Mouse (Mus musculus) intestine, embryonic 15.5 days (tissue): ENCODE results near the gene Mia. TPM values are rescaled to one million over a fixed set of nuclear protein-coding genes. Genes with fewer than 3 reads are reported as not detected.

Experiments used
- ATAC-seq: fragments of 200-750 bp; cut with Nextera tagmentation; 2 replicates; pipeline ENCODE4 v1.8.0; 2017; ENCODE audit warnings: moderate TSS enrichment, moderate library complexity
- H3K27ac ChIP-seq: fragments of 300-500 bp; sonication (generic); 2 replicates; pipeline ENCODE4 v1.5.1; 2015; ENCODE audit warnings: mild to moderate bottlenecking, inconsistent platforms
- H3K27me3 ChIP-seq: fragments of 300-500 bp; sonication (generic); replicated peaks from 2 replicates; pipeline ENCODE4 v1.6.1; 2015; ENCODE audit warnings: inconsistent platforms
- H3K36me3 ChIP-seq: fragments of 300-500 bp; sonication (generic); 2 replicates; pipeline ENCODE4 v1.6.1; 2015; ENCODE audit warnings: inconsistent platforms
- H3K4me1 ChIP-seq: fragments of 300-500 bp; sonication (generic); replicated peaks from 2 replicates; pipeline ENCODE4 v1.6.1; 2015; ENCODE audit warnings: inconsistent platforms
- H3K4me2 ChIP-seq: fragments of 300-500 bp; sonication (generic); replicated peaks from 2 replicates; pipeline ENCODE4 v1.6.1; 2015; ENCODE audit warnings: mild to moderate bottlenecking, inconsistent platforms
- H3K4me3 ChIP-seq: fragments of 300-500 bp; sonication (generic); replicated peaks from 2 replicates; pipeline ENCODE4 v1.5.1; 2015; ENCODE audit warnings: inconsistent platforms
- H3K9ac ChIP-seq: fragments of 300-500 bp; sonication (generic); 2 replicates; pipeline ENCODE4 v1.6.1; 2015; ENCODE audit warnings: inconsistent platforms
- H3K9me3 ChIP-seq: fragments of 300-500 bp; sonication (generic); 2 replicates; pipeline ENCODE4 v1.6.1; 2016; ENCODE audit warnings: inconsistent platforms
- WGBS: fragments of 180-500 bp; shearing (Covaris S2); methylation state at CpG from one replicate; pipeline ENCODE4 v1.1.7; 2015; 5-methylcytosine and 5-hydroxymethylcytosine counted together
- polyA plus RNA-seq: library from polyadenylated mRNA; unstranded; fragments of >200 nt; fragmentation: Nextera tagmentation; extraction: Ambion mirVana; gene quantifications from 2 replicates; pipeline ENCODE4 v1.2.1, GENCODE M21; 2015

The Mia gene
- 6.4 and 9.4 TPM in 2 replicates for polyA plus RNA-seq

GRCm38 (mm10) chr7:27180837-27181695, at the start of gene Mia, which contains the start of gene Gm21983:
Gene Mia, minus strand, starts transcription at chr7:27181157.
Gene Gm21983, minus strand, starts transcription at chr7:27181086.
- peak within 1 kb of the TSS; percentile 26 for H3K9ac ChIP-seq
- no peak for ATAC-seq
- no peaks in the 10 kb centered on the region for H3K9me3 ChIP-seq
- WGBS: 68% methylated on average over 14 of the region's 14 CpGs
- H3K4me1 ChIP-seq: peaks cover 13% of the 10 kb centered on the region; the same call in 1 of the 2 replicates
- H3K27me3 ChIP-seq: no peaks in the 10 kb centered on the region
- H3K4me2 ChIP-seq: no peak within 1 kb of the TSS; the same call in 1 of the 2 replicates
- no peak within 1 kb of the TSS for H3K4me3 ChIP-seq
- peaks cover 14% of the 10 kb centered on the region for H3K36me3 ChIP-seq
- peak within 1 kb of the TSS; percentile 22 for H3K27ac ChIP-seq

GRCm38 (mm10) chr7:27228865-27229264, 47.9 kb upstream of the Mia start:
- H3K36me3 ChIP-seq: no peaks in the 10 kb centered on the region
- no peaks in the 10 kb centered on the region for H3K27me3 ChIP-seq
- ATAC-seq: no peak
- peak overlapping the region; percentile 95 for H3K4me3 ChIP-seq
- WGBS: 16% methylated on average over 6 of the region's 6 CpGs
- peak overlapping the region; percentile 78 for H3K4me2 ChIP-seq
- peak overlapping the region; percentile 86 for H3K27ac ChIP-seq
- H3K9ac ChIP-seq: peak overlapping the region; percentile 85
- peaks cover 52% of the 10 kb centered on the region for H3K4me1 ChIP-seq
- H3K9me3 ChIP-seq: no peaks in the 10 kb centered on the region

GRCm38 (mm10) chr7:27228281-27228821, 47.4 kb upstream of the Mia start, which contains the start of gene Itpkc:
Gene Itpkc, minus strand, starts transcription at chr7:27228661.
- H3K4me3 ChIP-seq: peak within 1 kb of the TSS; percentile 95
- peaks cover 52% of the 10 kb centered on the region for H3K4me1 ChIP-seq
- peak; percentile 84 for ATAC-seq

GRCm38 (mm10) chr7:27227676-27228075, 46.7 kb upstream of the Mia start:
- Histone ChIP-seq H3K9me3 (no peaks in the 10 kb centered on the region), H3K4me3 (peak overlapping the region; percentile 95), H3K4me1 (peaks cover 54% of the 10 kb centered on the region), H3K27ac (peak overlapping the region; percentile 90), H3K9ac (peak overlapping the region; percentile 85), H3K27me3 (no peaks in the 10 kb centered on the region), H3K4me2 (peak overlapping the region; percentile 78), H3K36me3 (no peaks in the 10 kb centered on the region)
- no peak for ATAC-seq
- WGBS: 2% methylated on average over 10 of the region's 10 CpGs

More at GRCm38 (mm10) chr7:27228281-27228821, 47.4 kb upstream of the Mia start, which contains the start of gene Itpkc:
- H3K9me3 ChIP-seq: no peaks in the 10 kb centered on the region
- no peaks in the 10 kb centered on the region for H3K36me3 ChIP-seq
- peak within 1 kb of the TSS; percentile 78 for H3K4me2 ChIP-seq
- no peaks in the 10 kb centered on the region for H3K27me3 ChIP-seq
- peak within 1 kb of the TSS; percentile 90 for H3K27ac ChIP-seq
- WGBS: under 1% methylated on average over 49 of the region's 49 CpGs
- peak within 1 kb of the TSS; percentile 85 for H3K9ac ChIP-seq

- Histone ChIP-seq H3K4me3 (peak overlapping the region; percentile 95), H3K36me3 (no peaks in the 10 kb centered on the region), H3K9ac (peak overlapping the region; percentile 85), H3K27me3 (no peaks in the 10 kb centered on the region), H3K4me2 (peak overlapping the region; percentile 78), H3K4me1 (peaks cover 54% of the 10 kb centered on the region), H3K27ac (0 out of 2 replicates have a peak overlapping the region, but pooled peaks have one; percentile 90), H3K9me3 (no peaks in the 10 kb centered on the region)
- ATAC-seq: no peak
- WGBS: 23% methylated on average over 9 of the region's 9 CpGs
Observed at GRCm38 (mm10) chr7:27227276-27227675, 46.3 kb upstream of the Mia start.

GRCm38 (mm10) chr7:27224877-27225575, 44.1 kb upstream of the Mia start:
- no peaks in the 10 kb centered on the region for H3K27me3 ChIP-seq
- H3K4me2 ChIP-seq: peak overlapping the region; percentile 78
- peaks cover 47% of the 10 kb centered on the region for H3K4me1 ChIP-seq
- H3K4me3 ChIP-seq: peak overlapping the region; percentile 95
- peak; percentile 84 for ATAC-seq
- H3K9me3 ChIP-seq: no peaks in the 10 kb centered on the region
- H3K27ac ChIP-seq: peak overlapping the region; percentile 83
- H3K9ac ChIP-seq: peak overlapping the region; percentile 36
- H3K36me3 ChIP-seq: 0 out of 2 replicates have a peak, but pooled peaks cover 5% of the 10 kb centered on the region
- 52% methylated on average over 11 of the region's 11 CpGs for WGBS

- Histone ChIP-seq H3K4me3 (no peak overlapping the region), H3K27ac (no peak overlapping the region), H3K4me2 (no peak overlapping the region), H3K36me3 (peaks cover 17% of the 10 kb centered on the region), H3K27me3 (no peaks in the 10 kb centered on the region), H3K9me3 (no peaks in the 10 kb centered on the region), H3K9ac (no peak overlapping the region), H3K4me1 (peaks cover 42% of the 10 kb centered on the region)
- 48% methylated on average over 1 of the region's 1 CpGs for WGBS
- ATAC-seq: no peak
Observed at GRCm38 (mm10) chr7:27222538-27222937, 41.6 kb upstream of the Mia start.

- peaks cover 22% of the 10 kb centered on the region for H3K36me3 ChIP-seq
- H3K27me3 ChIP-seq: no peaks in the 10 kb centered on the region
- WGBS: 70% methylated on average over 6 of the region's 6 CpGs
- H3K4me1 ChIP-seq: peaks cover 37% of the 10 kb centered on the region
- H3K9ac ChIP-seq: no peak overlapping the region
- no peak overlapping the region for H3K4me2 ChIP-seq
- no peak overlapping the region for H3K27ac ChIP-seq
- no peak for ATAC-seq
- H3K9me3 ChIP-seq: no peaks in the 10 kb centered on the region
- no peak overlapping the region for H3K4me3 ChIP-seq
Observed at GRCm38 (mm10) chr7:27221939-27222338, 41.0 kb upstream of the Mia start.

GRCm38 (mm10) chr7:27219937-27220336, 39.0 kb upstream of the Mia start:
- WGBS: 76% methylated on average over 11 of the region's 11 CpGs
- H3K27me3 ChIP-seq: no peaks in the 10 kb centered on the region
- ATAC-seq: no peak
- peaks cover 24% of the 10 kb centered on the region for H3K36me3 ChIP-seq
- peaks cover 18% of the 10 kb centered on the region for H3K4me1 ChIP-seq
- H3K27ac ChIP-seq: no peak overlapping the region
- H3K4me3 ChIP-seq: no peak overlapping the region
- H3K9me3 ChIP-seq: no peaks in the 10 kb centered on the region
- H3K4me2 ChIP-seq: no peak overlapping the region
- H3K9ac ChIP-seq: no peak overlapping the region

GRCm38 (mm10) chr7:27218586-27218985, 37.6 kb upstream of the Mia start:
- Histone ChIP-seq H3K27ac (no peak overlapping the region), H3K4me1 (peaks cover 5% of the 10 kb centered on the region; the same call in 1 of the 2 replicates), H3K4me3 (no peak overlapping the region), H3K4me2 (no peak overlapping the region), H3K9me3 (no peaks in the 10 kb centered on the region), H3K27me3 (no peaks in the 10 kb centered on the region), H3K9ac (no peak overlapping the region), H3K36me3 (peaks cover 28% of the 10 kb centered on the region)
- WGBS: 83% methylated on average over 7 of the region's 7 CpGs
- ATAC-seq: no peak

- 84% methylated on average over 2 of the region's 2 CpGs for WGBS
- Histone ChIP-seq H3K4me1 (no peaks in the 10 kb centered on the region), H3K4me2 (no peak overlapping the region), H3K9me3 (no peaks in the 10 kb centered on the region), H3K27ac (no peak overlapping the region), H3K27me3 (no peaks in the 10 kb centered on the region), H3K4me3 (no peak overlapping the region), H3K36me3 (peaks cover 31% of the 10 kb centered on the region), H3K9ac (no peak overlapping the region)
- no peak for ATAC-seq
Observed at GRCm38 (mm10) chr7:27212626-27213025, 31.7 kb upstream of the Mia start.
